Mouse (Mus musculus) embryonic fibroblast, embryonic 13.5 days (primary cell): ENCODE data around the gene Fmo3.

Source experiments
- CTCF ChIP-seq: IDR thresholded peaks from 2 replicates; pipeline ENCODE4 v1.5.1; 2011; ENCODE audit warnings: mild to moderate bottlenecking, control low read depth, low read length, moderate library complexity, borderline replicate concordance; ENCODE audit not compliant: insufficient read depth
- POLR2A ChIP-seq: IDR thresholded peaks from 2 replicates; pipeline ENCODE4 v1.6.1; 2011; ENCODE audit warnings: low read depth, mild to moderate bottlenecking, control low read depth, low read length, moderate library complexity

- TF ChIP-seq CTCF (no peak), POLR2A (no peak)
These were observed 17.0 kb upstream of the Fmo3 start for GRCm38 (mm10) chr1:163001271-163001829.
